Mouse (Mus musculus) heart, embryonic 16.5 days (tissue): ENCODE data around the gene Ank3. TPM values are rescaled to one million over a fixed set of nuclear protein-coding genes. Genes with fewer than 3 reads are reported as not detected.

ENCODE experiments used
- ATAC-seq: fragments of 200-750 bp; cut with Nextera tagmentation; replicated peaks from 2 replicates; pipeline ENCODE4 v1.8.0; 2017; ENCODE audit warnings: moderate number of reproducible peaks; ENCODE audit not compliant: insufficient read depth, low FRiP score; ENCODE audit errors: extremely low read depth
- H3K27ac ChIP-seq: fragments of 300-500 bp; sonication (generic); 2 replicates; pipeline ENCODE4 v1.5.1; 2014; ENCODE audit warnings: mild to moderate bottlenecking, low read length, control low read depth, moderate library complexity
- H3K27me3 ChIP-seq: fragments of 300-500 bp; sonication (generic); 2 replicates; pipeline ENCODE4 v1.6.1; 2014; ENCODE audit warnings: low read length, mixed read lengths; ENCODE audit not compliant: control insufficient read depth, insufficient read depth
- H3K36me3 ChIP-seq: fragments of 300-500 bp; sonication (generic); 2 replicates; pipeline ENCODE4 v1.6.1; 2014; ENCODE audit not compliant: control insufficient read depth, insufficient read depth
- H3K4me1 ChIP-seq: fragments of 300-500 bp; sonication (generic); 2 replicates; pipeline ENCODE4 v1.6.1; 2014; ENCODE audit warnings: low read length, mixed read lengths; ENCODE audit not compliant: control insufficient read depth, insufficient read depth
- H3K4me2 ChIP-seq: fragments of 300-500 bp; sonication (generic); 2 replicates; pipeline ENCODE4 v1.6.1; 2014; ENCODE audit warnings: low read depth, mild to moderate bottlenecking, control low read depth, low read length
- H3K4me3 ChIP-seq: fragments of 300-500 bp; sonication (generic); 2 replicates; pipeline ENCODE4 v1.5.1; 2014; ENCODE audit warnings: mild to moderate bottlenecking, control low read depth, low read length
- H3K9ac ChIP-seq: fragments of 300-500 bp; sonication (generic); 2 replicates; pipeline ENCODE4 v1.6.1; 2014; ENCODE audit warnings: low read length, control low read depth
- H3K9me3 ChIP-seq: fragments of 300-500 bp; sonication (generic); replicated peaks from 2 replicates; pipeline ENCODE4 v1.6.1; 2016; ENCODE audit warnings: low read length; ENCODE audit not compliant: control insufficient read depth
- WGBS: fragments of 180-500 bp; shearing (Covaris S2); extraction: QIAGEN DNeasy Blood & Tissue Kit; methylation state at CpG from one replicate; pipeline ENCODE4 v1.1.7; 2014; 5-methylcytosine and 5-hydroxymethylcytosine counted together
- polyA plus RNA-seq: library from polyadenylated mRNA; unstranded; fragments of >200 nt; fragmentation: Nextera tagmentation; extraction: Ambion mirVana; gene quantifications from 2 replicates; pipeline ENCODE4 v1.2.1, GENCODE M21; 2015

Ank3 gene
- polyA plus RNA-seq, 1 experiment from 2014 or later: 33.2 TPM

GRCm38 (mm10) chr10:69431101-69431500 lies 32.5 kb downstream of the Ank3 start:
- no peaks in the 10 kb centered on the region for H3K4me1 ChIP-seq
- ATAC-seq: no peak
- H3K36me3 ChIP-seq: no peaks in the 10 kb centered on the region
- H3K9me3 ChIP-seq: no peaks in the 10 kb centered on the region
- no peak overlapping the region for H3K4me2 ChIP-seq
- H3K9ac ChIP-seq: no peak overlapping the region
- 72% methylated on average over 7 of the region's 7 CpGs for WGBS
- H3K27me3 ChIP-seq: no peaks in the 10 kb centered on the region
- H3K4me3 ChIP-seq: no peak overlapping the region
- H3K27ac ChIP-seq: no peak overlapping the region

GRCm38 (mm10) chr10:69435213-69435612 lies 36.6 kb downstream of the Ank3 start:
- Histone ChIP-seq H3K27ac (no peak overlapping the region), H3K4me3 (no peak overlapping the region), H3K4me1 (no peaks in the 10 kb centered on the region), H3K4me2 (no peak overlapping the region), H3K36me3 (no peaks in the 10 kb centered on the region), H3K9me3 (no peaks in the 10 kb centered on the region), H3K9ac (no peak overlapping the region), H3K27me3 (no peaks in the 10 kb centered on the region)
- no peak for ATAC-seq
- WGBS: 70% methylated on average over 6 of the region's 6 CpGs

- no peak overlapping the region for H3K4me3 ChIP-seq
- no peaks in the 10 kb centered on the region for H3K9me3 ChIP-seq
- H3K4me1 ChIP-seq: no peaks in the 10 kb centered on the region
- no peak overlapping the region for H3K9ac ChIP-seq
- no peak overlapping the region for H3K27ac ChIP-seq
- WGBS: 75% methylated on average over 8 of the region's 8 CpGs
- no peaks in the 10 kb centered on the region for H3K27me3 ChIP-seq
- H3K4me2 ChIP-seq: no peak overlapping the region
- no peak for ATAC-seq
- H3K36me3 ChIP-seq: no peaks in the 10 kb centered on the region
These were observed 40.9 kb downstream of the Ank3 start for GRCm38 (mm10) chr10:69439449-69439848.

- H3K4me1 ChIP-seq: no peaks in the 10 kb centered on the region
- H3K9me3 ChIP-seq: no peaks in the 10 kb centered on the region
- ATAC-seq: no peak
- H3K27me3 ChIP-seq: no peaks in the 10 kb centered on the region
- H3K9ac ChIP-seq: no peak overlapping the region
- H3K4me3 ChIP-seq: no peak overlapping the region
- no peak overlapping the region for H3K27ac ChIP-seq
- H3K36me3 ChIP-seq: no peaks in the 10 kb centered on the region
- no peak overlapping the region for H3K4me2 ChIP-seq
- WGBS: 65% methylated on average over 5 of the region's 5 CpGs
These were observed 46.0 kb downstream of the Ank3 start for GRCm38 (mm10) chr10:69444546-69444945.

- no peak overlapping the region for H3K4me3 ChIP-seq
- no peaks in the 10 kb centered on the region for H3K9me3 ChIP-seq
- no peak for ATAC-seq
- H3K4me2 ChIP-seq: no peak overlapping the region
- no peaks in the 10 kb centered on the region for H3K36me3 ChIP-seq
- H3K27me3 ChIP-seq: no peaks in the 10 kb centered on the region
- no peaks in the 10 kb centered on the region for H3K4me1 ChIP-seq
- no peak overlapping the region for H3K27ac ChIP-seq
- H3K9ac ChIP-seq: no peak overlapping the region
- 74% methylated on average over 7 of the region's 7 CpGs for WGBS
These were observed 47.4 kb downstream of the Ank3 start for GRCm38 (mm10) chr10:69445951-69446350.

DNA sequence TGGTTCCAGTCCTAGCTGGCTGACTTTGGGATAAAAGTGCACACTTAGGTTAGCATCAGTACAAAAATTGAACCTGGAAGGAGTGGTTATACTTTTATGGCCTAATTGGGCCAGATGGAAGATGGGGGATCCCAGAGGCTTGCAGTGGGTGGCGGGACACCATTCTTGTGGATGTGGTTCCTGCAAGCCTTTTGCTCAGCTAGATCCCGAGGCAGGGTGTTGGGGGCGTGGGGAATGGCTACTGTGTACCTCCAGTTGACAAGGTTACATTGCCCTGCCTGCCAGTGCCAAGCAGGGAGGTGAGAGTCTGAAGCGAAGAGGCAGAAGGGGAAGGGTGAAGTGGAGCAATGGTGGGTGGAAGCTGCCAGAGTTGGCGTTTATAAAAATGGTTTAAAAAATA lies 48.0 kb downstream of the Ank3 start:
- no peaks in the 10 kb centered on the region for H3K36me3 ChIP-seq
- H3K4me3 ChIP-seq: no peak overlapping the region
- H3K27me3 ChIP-seq: no peaks in the 10 kb centered on the region
- no peak overlapping the region for H3K4me2 ChIP-seq
- H3K9me3 ChIP-seq: no peaks in the 10 kb centered on the region
- H3K9ac ChIP-seq: no peak overlapping the region
- no peaks in the 10 kb centered on the region for H3K4me1 ChIP-seq
- ATAC-seq: no peak
- WGBS: 83% methylated on average over 5 of the region's 5 CpGs
- no peak overlapping the region for H3K27ac ChIP-seq

- Histone ChIP-seq H3K27me3 (no peaks in the 10 kb centered on the region), H3K9me3 (no peaks in the 10 kb centered on the region), H3K4me2 (no peak overlapping the region), H3K4me3 (no peak overlapping the region), H3K27ac (no peak overlapping the region), H3K9ac (no peak overlapping the region), H3K4me1 (no peaks in the 10 kb centered on the region), H3K36me3 (no peaks in the 10 kb centered on the region)
- no peak for ATAC-seq
- 84% methylated on average over 5 of the region's 5 CpGs for WGBS
These were observed 48.7 kb downstream of the Ank3 start for GRCm38 (mm10) chr10:69447308-69447707.

DNA sequence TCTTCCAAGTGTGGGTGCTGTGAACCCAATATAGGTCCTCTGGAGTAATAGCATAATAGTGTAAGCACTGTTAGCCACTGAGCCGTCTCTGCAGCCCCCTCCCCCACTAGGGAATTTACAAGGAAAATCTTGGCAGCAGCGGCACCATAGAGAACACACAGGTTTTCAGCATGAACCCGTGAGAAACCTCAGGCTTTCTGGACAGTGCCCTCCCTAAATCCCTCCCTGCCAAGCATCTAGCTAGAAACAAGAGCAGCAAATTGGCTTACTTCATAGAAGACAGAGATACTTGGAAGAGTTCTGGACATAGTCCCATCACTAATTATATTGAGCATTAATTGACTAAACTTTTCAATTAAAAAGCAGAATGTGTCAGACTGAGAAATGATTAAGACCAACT lies 49.6 kb downstream of the Ank3 start:
- no peak for ATAC-seq
- Histone ChIP-seq H3K4me1 (no peaks in the 10 kb centered on the region), H3K9ac (no peak overlapping the region), H3K4me2 (no peak overlapping the region), H3K36me3 (no peaks in the 10 kb centered on the region), H3K4me3 (no peak overlapping the region), H3K27ac (no peak overlapping the region), H3K9me3 (no peaks in the 10 kb centered on the region), H3K27me3 (no peaks in the 10 kb centered on the region)
- 61% methylated on average over 3 of the region's 3 CpGs for WGBS

DNA sequence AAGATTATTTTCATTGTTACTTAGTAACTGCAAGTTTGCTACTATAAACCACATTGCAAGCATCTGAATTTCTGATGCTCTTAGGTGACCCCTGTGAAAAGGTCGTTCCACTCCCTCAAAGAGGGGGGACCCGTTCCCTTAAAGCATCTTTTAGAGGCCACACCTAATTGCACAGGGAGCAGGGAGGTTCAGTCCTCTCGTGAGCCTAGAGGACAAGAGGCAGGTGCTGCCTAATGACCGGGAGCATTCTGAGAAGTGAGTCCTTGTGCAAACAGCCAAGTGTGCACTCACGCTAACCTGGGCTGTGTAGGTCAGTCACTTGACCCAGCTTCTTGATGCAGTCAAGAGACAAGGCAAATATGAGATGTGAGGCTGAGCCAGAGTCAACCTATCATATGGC lies 52.4 kb downstream of the Ank3 start:
- ATAC-seq: no peak
- no peak overlapping the region for H3K4me3 ChIP-seq
- WGBS: 63% methylated on average over 5 of the region's 5 CpGs

More for the DNA sequence above, 52.4 kb downstream of the Ank3 start:
- Histone ChIP-seq H3K4me2 (no peak overlapping the region), H3K9me3 (no peaks in the 10 kb centered on the region), H3K4me1 (no peaks in the 10 kb centered on the region), H3K27ac (no peak overlapping the region), H3K9ac (no peak overlapping the region), H3K27me3 (no peaks in the 10 kb centered on the region), H3K36me3 (no peaks in the 10 kb centered on the region)
